8 mouse cellular contexts compared by ENCODE assay signal in genomic region chr11:52297352-52297751, GRCm38 (mm10). TPM values are rescaled to one million over a fixed set of nuclear protein-coding genes. Genes with fewer than 3 reads are reported as not detected.
DNase-seq lines count a peak whose midpoint lies in the region; ATAC-seq and TF ChIP-seq lines count a peak whose summit lies in the region.

No protein-coding gene starts in this region.

- peak; percentile 75 for TF ChIP-seq RAD21 in MEL (IDR thresholded peaks at IDR 0.05; ENCODE audit: low read depth, low read length)

- intact Hi-C loops in heart, postnatal 25 days (cut with DNase I) = loop anchor here (1.0 to 2.0 kb wide), 3 partner anchors 35 to 77 kb away; no protein-coding TSS in a partner anchor

- H3K4me1 ChIP-seq in MEL (ENCODE audit: control insufficient read depth in 1 of 2, insufficient read depth in 2 of 2, low read length in 2 of 2) = peaks cover 0 to 12% of the 10 kb centered on the region in 2 experiments; a peak in 2 of 4 replicates
- H3K4me1 ChIP-seq in forebrain, embryonic 11.5 days (replicated peaks; ENCODE audit: control insufficient read depth, insufficient read depth, low read length) = no peaks in the 10 kb centered on the region
- H3K4me1 ChIP-seq in lung, postnatal 0 days (ENCODE audit: insufficient read depth, low read depth, low read length) = no peaks in the 10 kb centered on the region

- no peak overlapping the region for H3K4me3 ChIP-seq in MEL (ENCODE audit: control insufficient read depth in 1 of 2, insufficient read depth in 1 of 2, low read depth in 2 of 2, low read length in 2 of 2)
- no peak overlapping the region for H3K4me3 ChIP-seq in forebrain, embryonic 11.5 days (ENCODE audit: low read depth, low read length)
- H3K4me3 ChIP-seq in lung, postnatal 0 days (ENCODE audit: low read depth, low read length) = no peak overlapping the region

- H3K27ac ChIP-seq in MEL (ENCODE audit: control insufficient read depth, low read depth, low read length) = no peak overlapping the region
- H3K27ac ChIP-seq in forebrain, embryonic 11.5 days (ENCODE audit: low read depth, low read length) = no peak overlapping the region
- H3K27ac ChIP-seq in lung, postnatal 0 days (ENCODE audit: low read length) = no peak overlapping the region

- no peaks in the 10 kb centered on the region for H3K36me3 ChIP-seq in MEL (ENCODE audit: control insufficient read depth in 1 of 2, insufficient read depth in 2 of 2, low read length in 2 of 2)
- H3K36me3 ChIP-seq in forebrain, embryonic 11.5 days (ENCODE audit: control insufficient read depth, insufficient read depth, low read length) = no peaks in the 10 kb centered on the region
- H3K36me3 ChIP-seq in lung, postnatal 0 days (ENCODE audit: insufficient read depth, low read length) = no peaks in the 10 kb centered on the region

- no peak for TF ChIP-seq POLR2A in MEL (IDR thresholded peaks at IDR 0.05; ENCODE audit: control insufficient read depth in 1 of 2, insufficient read depth in 1 of 2, low read depth in 1 of 2, low read length in 2 of 2, poor library complexity in 1 of 2)

- no peaks in the 10 kb centered on the region for H3K79me2 ChIP-seq in MEL (ENCODE audit: control insufficient read depth, insufficient read depth, low read length, poor library complexity)

- peak; percentile 78 for DNase-seq in MEL (ENCODE audit: low read depth, low spot score)
- DNase-seq in c-Kit-negative CD71-positive TER-119-positive erythroid progenitor cells, embryonic 14.5 days (ENCODE audit: low read depth, low spot score) = peak; percentile 22
- peak; percentile 89 for DNase-seq in forebrain, embryonic 11.5 days (ENCODE audit: low spot score)
- DNase-seq in heart, postnatal 25 days (ENCODE audit: low spot score) = peak; percentile 31
- DNase-seq in layer of hippocampus, adult 8-10 months (ENCODE audit: low spot score in 2 of 2) = peak; percentile 32 to 83
- peak; percentile 73 for DNase-seq in lung, postnatal 0 days (ENCODE audit: low spot score)
- DNase-seq in right cerebral cortex, postnatal 14 days = peak; percentile 75
- DNase-seq in urinary bladder, postnatal 4 days (ENCODE audit: low spot score in 2 of 2) = peak; percentile 60 to 78

- H3K27me3 ChIP-seq in MEL (ENCODE audit: control insufficient read depth in 1 of 2, insufficient read depth in 2 of 2, low read length in 2 of 2) = no peaks in the 10 kb centered on the region; a peak in 2 of 4 replicates
- no peaks in the 10 kb centered on the region for H3K27me3 ChIP-seq in forebrain, embryonic 11.5 days (ENCODE audit: control insufficient read depth, insufficient read depth, low read length)
- no peaks in the 10 kb centered on the region for H3K27me3 ChIP-seq in lung, postnatal 0 days (replicated peaks; ENCODE audit: insufficient read depth, low read length)

- no peak for TF ChIP-seq EP300 in MEL (IDR thresholded peaks at IDR 0.05; ENCODE audit: low read depth in 1 of 2, low read length in 2 of 2)
- TF ChIP-seq EP300 in lung, postnatal 0 days (IDR thresholded peaks at IDR 0.05) = no peak

- peak; percentile 58; the same call in 1 of the 2 replicates for ATAC-seq in forebrain, embryonic 11.5 days (replicated peaks; ENCODE audit: low FRiP score)
- ATAC-seq in lung, postnatal 0 days = peak; percentile 81

- no peak overlapping the region for H3K9ac ChIP-seq in MEL (ENCODE audit: control insufficient read depth, low read depth, low read length, poor library complexity, severe bottlenecking)
- no peak overlapping the region for H3K9ac ChIP-seq in forebrain, embryonic 11.5 days (ENCODE audit: low read length)
- H3K9ac ChIP-seq in lung, postnatal 0 days (replicated peaks; ENCODE audit: low read depth) = no peak overlapping the region

- 13% methylated on average over 9 of the region's 9 CpGs for WGBS in forebrain, embryonic 11.5 days
- 13% methylated on average over 9 of the region's 9 CpGs for WGBS in lung, postnatal 0 days

- no peak overlapping the region for H3K4me2 ChIP-seq in forebrain, embryonic 11.5 days (ENCODE audit: low read depth, low read length, severe bottlenecking)
- no peak overlapping the region for H3K4me2 ChIP-seq in lung, postnatal 0 days (replicated peaks; ENCODE audit: low read depth, low read length)

- TF ChIP-seq CTCF in MEL (IDR thresholded peaks at IDR 0.05 in 2 of 3, conservative IDR thresholded peaks at IDR 0.05 in 1 of 3; ENCODE audit: control insufficient read depth in 1 of 3, insufficient read depth in 1 of 3, low read depth in 2 of 3, low read length in 3 of 3, poor library complexity in 1 of 3, severe bottlenecking in 1 of 3) = peak; percentile 91 to 99 (median 95)
- peak; percentile 95 for TF ChIP-seq CTCF in lung, postnatal 0 days (IDR thresholded peaks at IDR 0.05)

- H3K9me3 ChIP-seq in MEL (replicated peaks; ENCODE audit: insufficient read depth, low read length) = no peaks in the 10 kb centered on the region
- no peaks in the 10 kb centered on the region for H3K9me3 ChIP-seq in forebrain, embryonic 11.5 days (ENCODE audit: control insufficient read depth, low read length)
- H3K9me3 ChIP-seq in lung, postnatal 0 days (ENCODE audit: low read length) = no peaks in the 10 kb centered on the region

TF ChIP-seq in MEL, 35 proteins besides CTCF, POLR2A, EP300 and RAD21:
- TF ChIP-seq ZNF384 (IDR thresholded peaks at IDR 0.05; ENCODE audit: low read depth, low read length) (0 out of 2 replicates have a peak, but pooled peaks have one; percentile 18), HCFC1 (IDR thresholded peaks at IDR 0.05; ENCODE audit: low read depth, low read length) (no peak), MAFK (IDR thresholded peaks at IDR 0.05; ENCODE audit: borderline replicate concordance, low read depth, low read length) (no peak), TCF12 (IDR thresholded peaks at IDR 0.05; ENCODE audit: low read depth, low read length) (no peak), MEF2A (IDR thresholded peaks at IDR 0.05; ENCODE audit: extremely low read depth, insufficient replicate concordance, low read depth, low read length, poor library complexity, severe bottlenecking) (no peak), SMC3 (IDR thresholded peaks at IDR 0.05; ENCODE audit: low read depth, low read length) (peak; percentile 93), ZMIZ1 (IDR thresholded peaks at IDR 0.05; ENCODE audit: low read depth, low read length) (no peak), USF2 (IDR thresholded peaks at IDR 0.05; ENCODE audit: borderline replicate concordance in 1 of 2, insufficient read depth in 1 of 2, low read depth in 1 of 2, low read length in 2 of 2) (no peak), CHD2 (IDR thresholded peaks at IDR 0.05; ENCODE audit: low read length) (no peak), ZC3H11A (IDR thresholded peaks at IDR 0.05; ENCODE audit: low read depth, low read length) (peak; percentile 74), GABPA (IDR thresholded peaks at IDR 0.05; ENCODE audit: low read depth, low read length) (no peak), JUND (IDR thresholded peaks at IDR 0.05; ENCODE audit: low read depth, low read length) (no peak)

RNA-seq across cellular contexts. Expression of gene Tcf7, which starts 14.5 kb away (rescaled TPM):
- 0.12 and 0.29 TPM in 2 replicates for total RNA-seq in MEL (2012; rRNA removed)
- 1 to 10 TPM in 1 of 2 experiments, not detected in 1; 2.3 TPM for polyA plus RNA-seq in MEL (2012; ENCODE audit: insufficient read depth in 1 of 2, insufficient read length in 2 of 2, low read depth in 1 of 2, low replicate concordance in 2 of 2, missing spikeins in 1 of 2)
- polyA plus RNA-seq in forebrain, embryonic 11.5 days (2014; fragmentation: Nextera tagmentation; extraction: Ambion mirVana) = 9.5 and 9.6 TPM in 2 replicates
- total RNA-seq in heart, postnatal 25 days (2021) = under 1 TPM; 0.70 to 0.75 TPM
- total RNA-seq in layer of hippocampus, adult 8-10 months (2022) = 1 to 10 TPM; 2.9 to 3.6 (median 3.2) TPM
- polyA plus RNA-seq in lung, postnatal 0 days (2015; fragmentation: Nextera tagmentation; extraction: Ambion mirVana) = 14.7 and 14.8 TPM in 2 replicates

Comparison
In these comparisons a context has a peak if more than half of its experiments do, and no peak if none do; other contexts are left out.
1. DNase-seq: peak in every context shown above with its lines; median percentile 89 in forebrain, embryonic 11.5 days; 78 in MEL; 75 in right cerebral cortex, postnatal 14 days; 73 in lung, postnatal 0 days; 69 in urinary bladder, postnatal 4 days; 58 in layer of hippocampus, adult 8-10 months; 31 in heart, postnatal 25 days; 22 in c-Kit-negative CD71-positive TER-119-positive erythroid progenitor cells, embryonic 14.5 days.